Mouse (Mus musculus): ENCODE measurements around the gene Lrrfip1. TPM values are rescaled to one million over a fixed set of nuclear protein-coding genes. Genes with fewer than 3 reads are reported as not detected.

Gene Lrrfip1
- polyA plus RNA-seq, 1 experiment from 2014 or later = 79.0 TPM

- Histone ChIP-seq H3K4me3 (ENCODE audit: low read depth, low read length) (no peak overlapping the region), H3K4me1 (replicated peaks; ENCODE audit: control insufficient read depth, insufficient read depth) (no peaks in the 10 kb centered on the region), H3K36me3 (ENCODE audit: control insufficient read depth, insufficient read depth, low read length) (no peaks in the 10 kb centered on the region), H3K9me3 (ENCODE audit: control insufficient read depth, low read length) (0 out of 2 replicates have a peak, but pooled peaks cover 2% of the 10 kb centered on the region), H3K4me2 (replicated peaks; ENCODE audit: low read depth) (no peak overlapping the region), H3K27ac (replicated peaks) (no peak overlapping the region), H3K27me3 (ENCODE audit: control insufficient read depth, insufficient read depth, low read length) (no peaks in the 10 kb centered on the region), H3K9ac (ENCODE audit: low read length) (no peak overlapping the region)
- 82% methylated on average over 1 of the region's 1 CpGs for WGBS
- TF ChIP-seq CTCF (IDR thresholded peaks at IDR 0.05; ENCODE audit: low read depth) = no peak
- no peak for TF ChIP-seq EP300 (optimal IDR thresholded peaks at IDR 0.05)
- DNase-seq (ENCODE audit: low spot score) (no peak), ATAC-seq (ENCODE audit: low FRiP score, low TSS enrichment) (no peak)
Observed at GRCm38 (mm10) chr1:91030383-91030782, 31.8 kb downstream of the Lrrfip1 start.

GRCm38 (mm10) chr1:91031547-91031946 lies 33.0 kb downstream of the Lrrfip1 start:
- DNase-seq (ENCODE audit: low spot score) (no peak), ATAC-seq (ENCODE audit: low FRiP score, low TSS enrichment) (peak; percentile 45; the same call in 1 of the 2 replicates)
- TF ChIP-seq EP300 (optimal IDR thresholded peaks at IDR 0.05) = no peak
- TF ChIP-seq CTCF (IDR thresholded peaks at IDR 0.05; ENCODE audit: low read depth) = no peak
- no peak overlapping the region for H3K27ac ChIP-seq (replicated peaks)
- no peak overlapping the region for H3K4me3 ChIP-seq (ENCODE audit: low read depth, low read length)
- H3K36me3 ChIP-seq (ENCODE audit: control insufficient read depth, insufficient read depth, low read length) = no peaks in the 10 kb centered on the region
- H3K4me2 ChIP-seq (replicated peaks; ENCODE audit: low read depth) = no peak overlapping the region
- H3K9me3 ChIP-seq (ENCODE audit: control insufficient read depth, low read length) = no peaks in the 10 kb centered on the region
- H3K9ac ChIP-seq (ENCODE audit: low read length) = no peak overlapping the region
- no peaks in the 10 kb centered on the region for H3K4me1 ChIP-seq (replicated peaks; ENCODE audit: control insufficient read depth, insufficient read depth)
- H3K27me3 ChIP-seq (ENCODE audit: control insufficient read depth, insufficient read depth, low read length) = no peaks in the 10 kb centered on the region
- WGBS = 59% methylated on average over 4 of the region's 4 CpGs

GRCm38 (mm10) chr1:91032393-91032971 lies 33.9 kb downstream of the Lrrfip1 start:
- H3K4me2 ChIP-seq (replicated peaks; ENCODE audit: low read depth) = no peak overlapping the region
- TF ChIP-seq EP300 (optimal IDR thresholded peaks at IDR 0.05) (no peak), CTCF (IDR thresholded peaks at IDR 0.05; ENCODE audit: low read depth) (no peak)
- WGBS = 27% methylated on average over 11 of the region's 11 CpGs
- no peaks in the 10 kb centered on the region for H3K4me1 ChIP-seq (replicated peaks; ENCODE audit: control insufficient read depth, insufficient read depth)
- peak overlapping the region; percentile 24; the same call in 1 of the 2 replicates for H3K27ac ChIP-seq (replicated peaks)
- H3K36me3 ChIP-seq (ENCODE audit: control insufficient read depth, insufficient read depth, low read length) = no peaks in the 10 kb centered on the region
- no peaks in the 10 kb centered on the region for H3K27me3 ChIP-seq (ENCODE audit: control insufficient read depth, insufficient read depth, low read length)
- DNase-seq (ENCODE audit: low spot score) (no peak), ATAC-seq (ENCODE audit: low FRiP score, low TSS enrichment) (peak; percentile 48; the same call in 1 of the 2 replicates)
- no peak overlapping the region for H3K4me3 ChIP-seq (ENCODE audit: low read depth, low read length)
- H3K9ac ChIP-seq (ENCODE audit: low read length) = no peak overlapping the region
- no peaks in the 10 kb centered on the region for H3K9me3 ChIP-seq (ENCODE audit: control insufficient read depth, low read length)

DNA sequence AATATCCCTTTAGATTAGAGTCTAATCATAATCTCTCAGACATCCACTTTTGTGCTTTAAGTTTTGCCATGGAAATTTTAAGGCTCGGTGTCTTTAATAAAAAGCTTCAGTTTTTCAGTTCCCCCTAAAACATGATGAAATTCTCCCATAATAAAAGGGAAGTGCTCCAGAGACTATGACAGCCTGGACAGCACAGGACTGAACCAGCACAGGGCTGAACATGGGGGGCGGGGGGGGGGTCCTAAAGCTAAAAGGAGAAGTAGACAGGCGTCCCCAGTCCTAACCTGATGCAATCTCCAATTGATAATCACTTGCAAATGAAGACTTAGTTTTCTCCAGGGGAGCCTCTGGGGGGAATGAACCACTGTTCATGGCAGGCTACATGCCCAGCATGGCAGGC lies 36.0 kb downstream of the Lrrfip1 start:
- no peak overlapping the region for H3K27ac ChIP-seq (replicated peaks)
- no peaks in the 10 kb centered on the region for H3K36me3 ChIP-seq (ENCODE audit: control insufficient read depth, insufficient read depth, low read length)
- no peak overlapping the region for H3K4me3 ChIP-seq (ENCODE audit: low read depth, low read length)
- H3K9me3 ChIP-seq (ENCODE audit: control insufficient read depth, low read length) = no peaks in the 10 kb centered on the region
- TF ChIP-seq EP300 (optimal IDR thresholded peaks at IDR 0.05) (no peak), CTCF (IDR thresholded peaks at IDR 0.05; ENCODE audit: low read depth) (no peak)
- H3K9ac ChIP-seq (ENCODE audit: low read length) = no peak overlapping the region
- DNase-seq (ENCODE audit: low spot score) (no peak), ATAC-seq (ENCODE audit: low FRiP score, low TSS enrichment) (no peak)
- no peaks in the 10 kb centered on the region for H3K27me3 ChIP-seq (ENCODE audit: control insufficient read depth, insufficient read depth, low read length)
- 91% methylated on average over 3 of the region's 3 CpGs for WGBS
- no peaks in the 10 kb centered on the region for H3K4me1 ChIP-seq (replicated peaks; ENCODE audit: control insufficient read depth, insufficient read depth)
- H3K4me2 ChIP-seq (replicated peaks; ENCODE audit: low read depth) = no peak overlapping the region

GRCm38 (mm10) chr1:91035266-91035665 lies 36.7 kb downstream of the Lrrfip1 start:
- WGBS = 73% methylated on average over 2 of the region's 2 CpGs
- TF ChIP-seq EP300 (optimal IDR thresholded peaks at IDR 0.05) = no peak

GRCm38 (mm10) chr1:91037213-91037612 lies 38.7 kb downstream of the Lrrfip1 start:
- Histone ChIP-seq H3K4me1 (replicated peaks; ENCODE audit: control insufficient read depth, insufficient read depth) (0 out of 2 replicates have a peak, but pooled peaks cover 2% of the 10 kb centered on the region), H3K27me3 (ENCODE audit: control insufficient read depth, insufficient read depth, low read length) (no peaks in the 10 kb centered on the region), H3K4me3 (ENCODE audit: low read depth, low read length) (no peak overlapping the region), H3K36me3 (ENCODE audit: control insufficient read depth, insufficient read depth, low read length) (no peaks in the 10 kb centered on the region), H3K4me2 (replicated peaks; ENCODE audit: low read depth) (no peak overlapping the region), H3K9me3 (ENCODE audit: control insufficient read depth, low read length) (no peaks in the 10 kb centered on the region), H3K9ac (ENCODE audit: low read length) (no peak overlapping the region), H3K27ac (replicated peaks) (no peak overlapping the region)
- ATAC-seq (ENCODE audit: low FRiP score, low TSS enrichment) (no peak), DNase-seq (ENCODE audit: low spot score) (no peak)
- TF ChIP-seq CTCF (IDR thresholded peaks at IDR 0.05; ENCODE audit: low read depth) (no peak), EP300 (optimal IDR thresholded peaks at IDR 0.05) (no peak)
- 91% methylated on average over 4 of the region's 4 CpGs for WGBS

More at GRCm38 (mm10) chr1:91035266-91035665, 36.7 kb downstream of the Lrrfip1 start:
- no peaks in the 10 kb centered on the region for H3K9me3 ChIP-seq (ENCODE audit: control insufficient read depth, low read length)
- H3K27me3 ChIP-seq (ENCODE audit: control insufficient read depth, insufficient read depth, low read length) = no peaks in the 10 kb centered on the region
- ATAC-seq (ENCODE audit: low FRiP score, low TSS enrichment) (no peak), DNase-seq (ENCODE audit: low spot score) (no peak)
- no peak overlapping the region for H3K4me2 ChIP-seq (replicated peaks; ENCODE audit: low read depth)
- no peaks in the 10 kb centered on the region for H3K36me3 ChIP-seq (ENCODE audit: control insufficient read depth, insufficient read depth, low read length)
- no peak overlapping the region for H3K27ac ChIP-seq (replicated peaks)
- H3K9ac ChIP-seq (ENCODE audit: low read length) = no peak overlapping the region
- no peaks in the 10 kb centered on the region for H3K4me1 ChIP-seq (replicated peaks; ENCODE audit: control insufficient read depth, insufficient read depth)
- H3K4me3 ChIP-seq (ENCODE audit: low read depth, low read length) = no peak overlapping the region

Data from stomach, postnatal 0 days (tissue).